Mouse (Mus musculus): ENCODE results near the gene 4933411K16Rik. TPM values are rescaled to one million over a fixed set of nuclear protein-coding genes. Genes with fewer than 3 reads are reported as not detected.

Gene 4933411K16Rik
- polyA plus RNA-seq, 1 experiment: 0.30 TPM

DNA sequence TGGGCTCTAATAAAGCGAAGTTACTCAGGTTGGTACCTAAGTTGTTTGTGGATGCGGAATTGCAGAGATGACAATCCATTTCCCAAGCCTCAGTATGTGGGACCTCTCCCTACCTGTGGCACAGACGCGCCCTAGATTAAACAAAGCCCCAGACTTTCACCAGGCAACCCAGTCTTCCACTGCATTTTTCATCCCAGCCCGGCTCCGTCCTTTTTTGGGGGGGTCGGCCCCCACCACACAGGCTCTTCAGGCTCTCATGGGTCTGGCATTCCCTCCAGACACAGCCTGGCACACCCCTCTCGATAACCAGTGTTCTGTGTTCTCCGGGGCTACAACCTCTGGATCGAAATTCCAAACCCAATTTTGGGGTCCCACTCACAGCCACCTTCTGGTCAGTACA, 33.6 kb downstream of the 4933411K16Rik start:
- peaks cover under 1% of the 10 kb centered on the region for H3K79me2 ChIP-seq (ENCODE audit: control insufficient read depth, insufficient read depth)
- H3K4me2 ChIP-seq (ENCODE audit: low read depth): peak overlapping the region; percentile 94
- no peaks in the 10 kb centered on the region for H3K36me3 ChIP-seq (ENCODE audit: control insufficient read depth, insufficient read depth)
- peak overlapping the region; percentile 59 for H3K4me3 ChIP-seq
- H3ac ChIP-seq (ENCODE audit: control insufficient read depth, insufficient read length): peak overlapping the region; percentile 2
- TF ChIP-seq MYOG (IDR thresholded peaks at IDR 0.05; ENCODE audit: control insufficient read depth in 1 of 3, insufficient read depth in 1 of 3, insufficient read length in 2 of 3, low read depth in 2 of 3) (no peak), CEBPB (IDR thresholded peaks at IDR 0.05; ENCODE audit: insufficient read depth, poor library complexity, severe bottlenecking) (no peak)
- no peaks in the 10 kb centered on the region for H3K27me3 ChIP-seq (ENCODE audit: control insufficient read depth, insufficient read depth, insufficient read length)

DNA sequence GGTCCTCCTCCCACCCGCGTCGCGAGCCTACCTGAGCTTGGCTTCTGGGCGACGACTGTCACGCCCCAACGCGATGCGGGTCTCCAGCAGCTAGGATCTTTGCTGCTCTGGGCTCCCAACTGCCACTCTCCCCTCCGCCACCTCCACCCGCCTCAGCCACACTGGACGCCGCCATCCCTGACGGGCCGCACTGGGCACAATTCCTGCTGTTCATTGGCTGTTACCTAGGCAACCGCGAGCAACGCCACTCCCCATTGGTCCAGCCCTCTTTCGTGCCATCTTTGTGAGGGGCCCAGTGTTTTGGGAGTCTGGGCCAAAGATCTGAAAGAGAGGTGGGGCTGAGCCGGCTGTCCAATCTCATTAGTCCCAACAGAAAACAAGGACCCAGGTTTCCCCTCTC, 34.1 kb downstream of the 4933411K16Rik start, which contains the start of gene Morn4:
Gene Morn4 (minus strand): TSS at position 192 of the 400 bp plus-strand sequence.
- Histone ChIP-seq H3K4me3 (peak within 1 kb of the TSS; percentile 59), H3K79me2 (ENCODE audit: control insufficient read depth, insufficient read depth) (peaks cover 5% of the 10 kb centered on the region), H3K36me3 (ENCODE audit: control insufficient read depth, insufficient read depth) (no peaks in the 10 kb centered on the region), H3K27me3 (ENCODE audit: control insufficient read depth, insufficient read depth, insufficient read length) (no peaks in the 10 kb centered on the region), H3ac (ENCODE audit: control insufficient read depth, insufficient read length) (peak within 1 kb of the TSS; percentile 2), H3K4me2 (ENCODE audit: low read depth) (peak within 1 kb of the TSS; percentile 94)
- no peak for TF ChIP-seq CEBPB (IDR thresholded peaks at IDR 0.05; ENCODE audit: insufficient read depth, poor library complexity, severe bottlenecking)
- peak; percentile 80 for TF ChIP-seq POLR2AphosphoS2 (IDR thresholded peaks at IDR 0.05; ENCODE audit: insufficient read length, low read depth)
- TF ChIP-seq MAX (IDR thresholded peaks at IDR 0.05; ENCODE audit: low read depth): no peak
- TF ChIP-seq POLR2A (IDR thresholded peaks at IDR 0.05; ENCODE audit: insufficient read length, low read depth): peak; percentile 91

DNA sequence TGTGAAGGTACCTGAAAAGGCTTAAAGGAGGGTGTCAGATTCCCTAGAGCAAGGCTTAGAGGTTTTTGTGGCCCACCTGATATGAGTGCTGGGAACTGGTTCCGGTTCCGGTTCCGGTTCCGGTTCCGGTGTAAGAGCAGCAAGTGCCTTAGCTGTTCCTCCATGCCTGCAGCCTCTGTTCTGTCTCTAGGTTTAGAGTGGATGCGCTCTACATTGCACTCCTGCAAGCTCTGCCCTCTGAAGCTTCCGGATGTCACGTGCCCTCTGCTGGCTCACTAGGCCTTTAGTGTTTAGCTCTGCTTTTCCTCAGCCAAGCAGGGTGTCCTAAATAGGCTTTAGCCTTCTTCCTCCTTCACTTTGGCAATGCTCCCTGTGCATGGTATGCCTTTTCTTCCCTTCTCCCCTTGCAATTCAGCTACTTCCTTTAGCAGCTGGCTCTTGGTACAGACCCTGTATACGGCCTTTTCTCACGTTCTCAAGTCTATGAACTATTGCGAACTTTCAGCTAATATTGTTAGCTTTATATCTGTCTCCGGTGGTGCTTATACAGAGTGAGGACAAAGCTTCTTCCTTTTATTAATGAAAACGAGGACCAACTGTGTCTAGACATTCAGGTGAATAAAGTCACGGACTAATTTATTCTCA, 37.2 kb downstream of the 4933411K16Rik start:
- no peak for TF ChIP-seq MYOD1 (IDR thresholded peaks at IDR 0.05; ENCODE audit: control insufficient read depth in 1 of 3, insufficient read length in 2 of 3, low read depth in 2 of 3)
- peak; percentile 93 for TF ChIP-seq USF1 (IDR thresholded peaks at IDR 0.05; ENCODE audit: low read depth)
- no peaks in the 10 kb centered on the region for H3K36me3 ChIP-seq (ENCODE audit: control insufficient read depth, insufficient read depth)
- peak overlapping the region; percentile 72 for H3K4me3 ChIP-seq

DNA sequence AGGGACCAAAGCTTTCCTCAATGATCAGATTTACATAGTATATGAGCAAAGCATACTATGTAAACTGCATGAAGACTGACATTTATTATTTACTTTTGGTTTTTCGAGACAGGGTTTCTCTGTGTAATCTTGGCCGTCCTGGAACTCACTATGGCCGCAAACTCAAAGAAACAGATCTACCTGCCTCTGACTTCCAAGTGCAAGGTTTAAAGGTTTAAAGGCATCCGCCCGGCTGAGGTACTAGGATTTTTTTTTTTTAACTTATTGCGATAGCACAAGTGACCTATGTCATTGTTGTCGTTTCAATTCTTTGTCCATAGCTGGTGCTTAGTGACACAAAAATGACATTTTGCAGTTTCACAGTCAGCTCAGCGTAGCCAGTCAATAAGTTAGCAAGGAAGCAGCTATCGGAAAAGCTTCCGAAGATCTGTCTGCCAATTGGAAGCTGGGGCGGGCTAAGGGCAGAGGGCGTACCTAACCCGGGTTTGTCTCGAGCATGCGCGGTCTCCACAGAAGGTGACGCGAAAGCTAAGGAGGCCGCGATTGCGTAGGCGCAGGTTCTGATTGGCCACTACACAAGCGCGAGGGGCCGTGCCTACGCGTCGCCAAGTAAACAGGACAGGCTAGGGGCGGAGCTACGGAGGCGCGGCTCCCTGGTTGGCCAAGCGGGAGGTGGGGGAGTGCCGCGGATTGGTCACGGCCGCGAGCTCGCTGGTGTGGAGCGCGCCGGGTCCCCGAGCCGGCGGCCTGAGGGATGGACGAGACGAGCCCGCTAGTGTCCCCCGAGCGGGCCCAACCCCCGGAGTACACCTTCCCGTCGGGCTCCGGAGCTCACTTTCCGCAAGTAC, 37.9 kb downstream of the 4933411K16Rik start, which contains the start of gene Pi4k2a:
Gene Pi4k2a (plus strand): TSS at position 723 of the 848 bp plus-strand sequence.
- TF ChIP-seq USF1 (IDR thresholded peaks at IDR 0.05; ENCODE audit: low read depth): no peak
- peak; percentile 34 for TF ChIP-seq SRF (IDR thresholded peaks at IDR 0.05; ENCODE audit: control insufficient read depth, insufficient read length, low read depth)
- TF ChIP-seq MYOG (IDR thresholded peaks at IDR 0.05; ENCODE audit: control insufficient read depth in 1 of 3, insufficient read depth in 1 of 3, insufficient read length in 2 of 3, low read depth in 2 of 3): peak in 1 of 3 experiments; percentile 3
- peak; percentile 66 for TF ChIP-seq POLR2AphosphoS2 (IDR thresholded peaks at IDR 0.05; ENCODE audit: insufficient read length, low read depth)
- peak; percentile 68 for TF ChIP-seq POLR2A (IDR thresholded peaks at IDR 0.05; ENCODE audit: insufficient read length, low read depth)
- H3ac ChIP-seq (ENCODE audit: control insufficient read depth, insufficient read length): peak within 1 kb of the TSS; percentile 30
- H3K36me3 ChIP-seq (ENCODE audit: control insufficient read depth, insufficient read depth): no peaks in the 10 kb centered on the region
- H3K79me2 ChIP-seq (ENCODE audit: control insufficient read depth, insufficient read depth): peaks cover 41% of the 10 kb centered on the region
- H3K4me2 ChIP-seq (ENCODE audit: low read depth): peak within 1 kb of the TSS; percentile 99
- H3K27me3 ChIP-seq (ENCODE audit: control insufficient read depth, insufficient read depth, insufficient read length): no peaks in the 10 kb centered on the region
- H3K4me3 ChIP-seq: peak within 1 kb of the TSS; percentile 72

More for the DNA sequence above, 37.2 kb downstream of the 4933411K16Rik start:
- H3ac ChIP-seq (ENCODE audit: control insufficient read depth, insufficient read length): no peak overlapping the region
- no peaks in the 10 kb centered on the region for H3K27me3 ChIP-seq (ENCODE audit: control insufficient read depth, insufficient read depth, insufficient read length)
- peaks cover 34% of the 10 kb centered on the region for H3K79me2 ChIP-seq (ENCODE audit: control insufficient read depth, insufficient read depth)
- peak overlapping the region; percentile 98 for H3K4me2 ChIP-seq (ENCODE audit: low read depth)

DNA sequence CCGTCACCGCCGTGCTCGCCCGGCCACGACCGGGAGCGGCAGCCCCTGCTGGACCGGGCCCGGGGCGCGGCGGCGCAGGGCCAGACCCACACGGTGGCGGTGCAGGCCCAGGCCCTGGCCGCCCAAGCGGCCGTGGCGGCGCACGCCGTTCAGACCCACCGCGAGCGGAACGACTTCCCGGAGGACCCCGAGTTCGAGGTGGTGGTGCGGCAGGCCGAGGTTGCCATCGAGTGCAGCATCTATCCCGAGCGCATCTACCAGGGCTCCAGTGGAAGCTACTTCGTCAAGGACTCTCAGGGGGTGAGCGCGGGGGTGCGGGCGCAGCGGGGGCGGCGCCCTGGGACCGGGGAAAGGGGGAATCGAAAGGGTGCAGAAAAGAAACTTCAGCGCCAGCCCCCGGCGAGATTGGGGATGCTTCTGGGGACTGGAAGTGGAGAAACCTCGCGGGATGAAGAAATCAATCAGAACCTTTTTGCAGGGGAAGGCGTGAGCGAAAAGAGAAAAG, 38.6 kb downstream of the 4933411K16Rik start:
- TF ChIP-seq TCF3 (IDR thresholded peaks at IDR 0.05; ENCODE audit: insufficient read length, low read depth): no peak
- TF ChIP-seq TCF12 (IDR thresholded peaks at IDR 0.05; ENCODE audit: insufficient read depth, poor library complexity, severe bottlenecking): no peak
- no peak for TF ChIP-seq POLR2AphosphoS2 (IDR thresholded peaks at IDR 0.05; ENCODE audit: insufficient read length, low read depth)
- no peak for TF ChIP-seq CEBPB (IDR thresholded peaks at IDR 0.05; ENCODE audit: insufficient read depth, poor library complexity, severe bottlenecking)
- no peak for TF ChIP-seq MAX (IDR thresholded peaks at IDR 0.05; ENCODE audit: low read depth)
- TF ChIP-seq E2F4 (IDR thresholded peaks at IDR 0.05; ENCODE audit: insufficient read depth): no peak
- TF ChIP-seq REST (IDR thresholded peaks at IDR 0.05; ENCODE audit: insufficient read depth, insufficient read length): no peak
- TF ChIP-seq MYOD1 (IDR thresholded peaks at IDR 0.05; ENCODE audit: control insufficient read depth in 1 of 3, insufficient read length in 2 of 3, low read depth in 2 of 3): no peak
- no peak for TF ChIP-seq MYOG (IDR thresholded peaks at IDR 0.05; ENCODE audit: control insufficient read depth in 1 of 3, insufficient read depth in 1 of 3, insufficient read length in 2 of 3, low read depth in 2 of 3)
- no peak for TF ChIP-seq POLR2A (IDR thresholded peaks at IDR 0.05; ENCODE audit: insufficient read length, low read depth)
- no peak for TF ChIP-seq USF1 (IDR thresholded peaks at IDR 0.05; ENCODE audit: low read depth)
- no peak for TF ChIP-seq SRF (IDR thresholded peaks at IDR 0.05; ENCODE audit: control insufficient read depth, insufficient read length, low read depth)
- Histone ChIP-seq H3ac (ENCODE audit: control insufficient read depth, insufficient read length) (peak overlapping the region; percentile 30), H3K4me3 (peak overlapping the region; percentile 72), H3K4me2 (ENCODE audit: low read depth) (peak overlapping the region; percentile 99), H3K36me3 (ENCODE audit: control insufficient read depth, insufficient read depth) (no peaks in the 10 kb centered on the region), H3K27me3 (ENCODE audit: control insufficient read depth, insufficient read depth, insufficient read length) (no peaks in the 10 kb centered on the region), H3K79me2 (ENCODE audit: control insufficient read depth, insufficient read depth) (peaks cover 46% of the 10 kb centered on the region)

Measured in myocyte (in vitro differentiated cells).